Mouse (Mus musculus) limb, embryonic 15.5 days (tissue): ENCODE measurements around the gene Rbm4b. TPM values are rescaled to one million over a fixed set of nuclear protein-coding genes. Genes with fewer than 3 reads are reported as not detected.

Source experiments
- ATAC-seq: fragments of 200-750 bp; cut with Nextera tagmentation; 2 replicates; pipeline ENCODE4 v1.8.0; 2017; ENCODE audit warnings: low read depth, moderate TSS enrichment; ENCODE audit not compliant: insufficient number of reproducible peaks, low FRiP score, low TSS enrichment
- H3K27ac ChIP-seq: fragments of 300-500 bp; sonication (generic); 2 replicates; pipeline ENCODE4 v1.5.1; 2015; ENCODE audit warnings: moderate library complexity, mild to moderate bottlenecking, inconsistent platforms
- H3K27me3 ChIP-seq: fragments of 300-500 bp; sonication (generic); 2 replicates; pipeline ENCODE4 v1.6.1; 2015; ENCODE audit warnings: inconsistent platforms
- H3K36me3 ChIP-seq: fragments of 300-500 bp; sonication (generic); 2 replicates; pipeline ENCODE4 v1.6.1; 2015; ENCODE audit warnings: inconsistent platforms
- H3K4me1 ChIP-seq: fragments of 300-500 bp; sonication (generic); 2 replicates; pipeline ENCODE4 v1.6.1; 2015; ENCODE audit warnings: inconsistent platforms
- H3K4me2 ChIP-seq: fragments of 300-500 bp; sonication (generic); 2 replicates; pipeline ENCODE4 v1.6.1; 2015; ENCODE audit warnings: mild to moderate bottlenecking, inconsistent platforms
- H3K4me3 ChIP-seq: fragments of 300-500 bp; sonication (generic); 2 replicates; pipeline ENCODE4 v1.5.1; 2015; ENCODE audit warnings: mild to moderate bottlenecking, inconsistent platforms
- H3K9ac ChIP-seq: fragments of 300-500 bp; sonication (generic); 2 replicates; pipeline ENCODE4 v1.6.1; 2015; ENCODE audit warnings: inconsistent platforms
- H3K9me3 ChIP-seq: fragments of 300-500 bp; sonication (generic); 2 replicates; pipeline ENCODE4 v1.6.1; 2016; ENCODE audit warnings: inconsistent platforms
- WGBS: fragments of 180-500 bp; shearing (Covaris S2); methylation state at CpG from one replicate; pipeline ENCODE4 v1.1.7; 2015; 5-methylcytosine and 5-hydroxymethylcytosine counted together
- polyA plus RNA-seq: library from polyadenylated mRNA; unstranded; fragments of >200 nt; fragmentation: Nextera tagmentation; extraction: Ambion mirVana; gene quantifications from 2 replicates; pipeline ENCODE4 v1.2.1, GENCODE M21; 2015

Gene Rbm4b
- polyA plus RNA-seq = 56.3 and 56.9 TPM in 2 replicates

GRCm38 (mm10) chr19:4756193-4756911 is at the start of gene Rbm4b:
TSS of gene Rbm4b (plus strand) at chr19:4756497.
- Histone ChIP-seq H3K4me1 (peaks cover 18% of the 10 kb centered on the region), H3K4me3 (peak within 1 kb of the TSS; percentile 72), H3K4me2 (peak within 1 kb of the TSS; percentile 68), H3K9me3 (no peaks in the 10 kb centered on the region), H3K27me3 (no peaks in the 10 kb centered on the region), H3K9ac (peak within 1 kb of the TSS; percentile 85), H3K27ac (peak within 1 kb of the TSS; percentile 97), H3K36me3 (0 out of 2 replicates have a peak, but pooled peaks cover 8% of the 10 kb centered on the region)
- under 1% methylated on average over 65 of the region's 65 CpGs for WGBS
- peak; percentile 96 for ATAC-seq

GRCm38 (mm10) chr19:4708765-4709164 is 47.5 kb upstream of the Rbm4b start:
- Histone ChIP-seq H3K27ac (no peak overlapping the region), H3K9me3 (no peaks in the 10 kb centered on the region), H3K4me3 (no peak overlapping the region), H3K36me3 (no peaks in the 10 kb centered on the region), H3K4me1 (peaks cover 17% of the 10 kb centered on the region), H3K4me2 (no peak overlapping the region), H3K27me3 (peaks cover 45% of the 10 kb centered on the region), H3K9ac (no peak overlapping the region)
- ATAC-seq = no peak
- 83% methylated on average over 10 of the region's 10 CpGs for WGBS

- Histone ChIP-seq H3K4me2 (peak within 1 kb of the TSS; percentile 95), H3K27me3 (peaks cover 57% of the 10 kb centered on the region), H3K36me3 (no peaks in the 10 kb centered on the region), H3K9me3 (no peaks in the 10 kb centered on the region), H3K27ac (no peak within 1 kb of the TSS), H3K4me1 (peaks cover 17% of the 10 kb centered on the region), H3K4me3 (peak within 1 kb of the TSS; percentile 51), H3K9ac (no peak within 1 kb of the TSS; the same call in 1 of the 2 replicates)
- no peak for ATAC-seq
- 16% methylated on average over 13 of the region's 13 CpGs for WGBS
Observed at GRCm38 (mm10) chr19:4711098-4711600, 45.1 kb upstream of the Rbm4b start, which contains the start of gene Sptbn2. TSS of gene Sptbn2 (plus strand) at chr19:4711167.

GRCm38 (mm10) chr19:4711601-4712155 is 44.6 kb upstream of the Rbm4b start:
- H3K4me2 ChIP-seq = peak overlapping the region; percentile 95
- H3K4me3 ChIP-seq = peak overlapping the region; percentile 51
- no peak overlapping the region for H3K27ac ChIP-seq
- no peak for ATAC-seq
- 2% methylated on average over 36 of the region's 65 CpGs for WGBS
- peaks cover 57% of the 10 kb centered on the region for H3K27me3 ChIP-seq
- H3K4me1 ChIP-seq = peaks cover 17% of the 10 kb centered on the region
- H3K36me3 ChIP-seq = no peaks in the 10 kb centered on the region
- H3K9me3 ChIP-seq = no peaks in the 10 kb centered on the region
- no peak overlapping the region; the same call in 1 of the 2 replicates for H3K9ac ChIP-seq

- H3K4me3 ChIP-seq = peak overlapping the region; percentile 51
- no peaks in the 10 kb centered on the region for H3K9me3 ChIP-seq
- 1% methylated on average over 57 of the region's 60 CpGs for WGBS
- no peak for ATAC-seq
- peaks cover 17% of the 10 kb centered on the region for H3K4me1 ChIP-seq
- H3K36me3 ChIP-seq = no peaks in the 10 kb centered on the region
- peak overlapping the region; percentile 95 for H3K4me2 ChIP-seq
- H3K27me3 ChIP-seq = peaks cover 57% of the 10 kb centered on the region
- no peak overlapping the region; the same call in 1 of the 2 replicates for H3K9ac ChIP-seq
- H3K27ac ChIP-seq = no peak overlapping the region
Observed at GRCm38 (mm10) chr19:4712156-4712780, 44.0 kb upstream of the Rbm4b start.

- 33% methylated on average over 13 of the region's 13 CpGs for WGBS
- Histone ChIP-seq H3K4me1 (peaks cover 17% of the 10 kb centered on the region), H3K36me3 (no peaks in the 10 kb centered on the region), H3K27ac (no peak overlapping the region), H3K9ac (no peak overlapping the region; the same call in 1 of the 2 replicates), H3K9me3 (no peaks in the 10 kb centered on the region), H3K4me2 (peak overlapping the region; percentile 95; the same call in 1 of the 2 replicates), H3K4me3 (peak overlapping the region; percentile 51), H3K27me3 (peaks cover 57% of the 10 kb centered on the region)
- ATAC-seq = no peak
Observed at GRCm38 (mm10) chr19:4712781-4713526, 43.3 kb upstream of the Rbm4b start.

- Histone ChIP-seq H3K27ac (no peak overlapping the region), H3K9ac (no peak overlapping the region), H3K9me3 (no peaks in the 10 kb centered on the region), H3K27me3 (peaks cover 57% of the 10 kb centered on the region), H3K4me2 (no peak overlapping the region), H3K4me1 (peaks cover 17% of the 10 kb centered on the region), H3K4me3 (no peak overlapping the region), H3K36me3 (no peaks in the 10 kb centered on the region)
- ATAC-seq = no peak
- 33% methylated on average over 3 of the region's 3 CpGs for WGBS
Observed at GRCm38 (mm10) chr19:4713886-4714285, 42.4 kb upstream of the Rbm4b start.

- WGBS = 96% methylated on average over 14 of the region's 14 CpGs
- Histone ChIP-seq H3K4me2 (no peak overlapping the region), H3K4me1 (peaks cover 22% of the 10 kb centered on the region), H3K4me3 (no peak overlapping the region), H3K27me3 (peaks cover 33% of the 10 kb centered on the region), H3K9me3 (no peaks in the 10 kb centered on the region), H3K27ac (no peak overlapping the region), H3K36me3 (no peaks in the 10 kb centered on the region), H3K9ac (no peak overlapping the region)
- ATAC-seq = no peak
Observed at GRCm38 (mm10) chr19:4716756-4717155, 39.5 kb upstream of the Rbm4b start.

GRCm38 (mm10) chr19:4717281-4717680 is 39.0 kb upstream of the Rbm4b start:
- H3K4me1 ChIP-seq = peaks cover 17% of the 10 kb centered on the region
- no peak overlapping the region for H3K27ac ChIP-seq
- no peak for ATAC-seq
- H3K4me3 ChIP-seq = no peak overlapping the region
- H3K27me3 ChIP-seq = peaks cover 28% of the 10 kb centered on the region
- H3K9me3 ChIP-seq = no peaks in the 10 kb centered on the region
- H3K9ac ChIP-seq = no peak overlapping the region
- WGBS = 84% methylated on average over 2 of the region's 2 CpGs
- no peaks in the 10 kb centered on the region for H3K36me3 ChIP-seq
- H3K4me2 ChIP-seq = no peak overlapping the region

GRCm38 (mm10) chr19:4718716-4719115 is 37.6 kb upstream of the Rbm4b start:
- 32% methylated on average over 9 of the region's 12 CpGs for WGBS
- Histone ChIP-seq H3K4me2 (no peak overlapping the region), H3K4me3 (no peak overlapping the region), H3K4me1 (peaks cover 11% of the 10 kb centered on the region), H3K27ac (no peak overlapping the region), H3K9ac (no peak overlapping the region), H3K27me3 (peaks cover 13% of the 10 kb centered on the region), H3K36me3 (no peaks in the 10 kb centered on the region), H3K9me3 (no peaks in the 10 kb centered on the region)
- no peak for ATAC-seq

- Histone ChIP-seq H3K36me3 (no peaks in the 10 kb centered on the region), H3K4me3 (no peak overlapping the region), H3K27me3 (peaks cover 7% of the 10 kb centered on the region), H3K4me1 (peaks cover 11% of the 10 kb centered on the region), H3K9me3 (no peaks in the 10 kb centered on the region), H3K4me2 (peak overlapping the region; percentile 10; the same call in 1 of the 2 replicates), H3K27ac (no peak overlapping the region), H3K9ac (no peak overlapping the region)
- WGBS = 17% methylated on average over 5 of the region's 5 CpGs
- ATAC-seq = no peak
Observed at GRCm38 (mm10) chr19:4719351-4719764, 36.9 kb upstream of the Rbm4b start.
